Mouse (Mus musculus): ENCODE data around the gene Scamp5. TPM values are rescaled to one million over a fixed set of nuclear protein-coding genes. Genes with fewer than 3 reads are reported as not detected.

The Scamp5 gene
- polyA plus RNA-seq, 1 experiment from 2014 or later = 6.2 TPM

- Histone ChIP-seq H3K9ac (ENCODE audit: low read length) (peak overlapping the region; percentile 70), H3K9me3 (ENCODE audit: control insufficient read depth, low read length) (no peaks in the 10 kb centered on the region), H3K4me2 (ENCODE audit: low read length) (peak overlapping the region; percentile 98), H3K4me1 (ENCODE audit: control insufficient read depth in 2 of 2, insufficient read depth in 2 of 2, low read length in 2 of 2) (peaks cover 29 to 49% of the 10 kb centered on the region in 2 experiments), H3K27me3 (ENCODE audit: control insufficient read depth, insufficient read depth, low read length) (peaks cover 52% of the 10 kb centered on the region), H3K4me3 (ENCODE audit: control insufficient read depth in 1 of 2, insufficient read depth in 1 of 2, low read depth in 1 of 2, low read length in 2 of 2) (peak overlapping the region; percentile 41 to 52), H3K27ac (replicated peaks in 1 of 2; ENCODE audit: control insufficient read depth in 1 of 2, insufficient read depth in 1 of 2, low read depth in 2 of 2, low read length in 2 of 2) (no peak overlapping the region), H3K36me3 (ENCODE audit: control insufficient read depth, insufficient read depth, low read length) (no peaks in the 10 kb centered on the region)
- ATAC-seq (ENCODE audit: insufficient number of reproducible peaks, insufficient read depth, low FRiP score, low read depth) = no peak
- WGBS = 7% methylated on average over 23 of the region's 23 CpGs
Measured at GRCm38 (mm10) chr9:57502911-57503621, 35.2 kb upstream of the Scamp5 start.

GRCm38 (mm10) chr9:57501861-57502260, 34.0 kb upstream of the Scamp5 start:
- Histone ChIP-seq H3K27me3 (ENCODE audit: control insufficient read depth, insufficient read depth, low read length) (peaks cover 52% of the 10 kb centered on the region), H3K27ac (replicated peaks in 1 of 2; ENCODE audit: control insufficient read depth in 1 of 2, insufficient read depth in 1 of 2, low read depth in 2 of 2, low read length in 2 of 2) (no peak overlapping the region), H3K9ac (ENCODE audit: low read length) (peak overlapping the region; percentile 16; the same call in 1 of the 2 replicates), H3K4me2 (ENCODE audit: low read length) (peak overlapping the region; percentile 40), H3K36me3 (ENCODE audit: control insufficient read depth, insufficient read depth, low read length) (no peaks in the 10 kb centered on the region), H3K4me3 (ENCODE audit: control insufficient read depth in 1 of 2, insufficient read depth in 1 of 2, low read depth in 1 of 2, low read length in 2 of 2) (peak overlapping the region in 1 of 2 experiments; percentile 18; a peak in 2 of 4 replicates), H3K4me1 (ENCODE audit: control insufficient read depth in 2 of 2, insufficient read depth in 2 of 2, low read length in 2 of 2) (peaks cover 29 to 49% of the 10 kb centered on the region in 2 experiments), H3K9me3 (ENCODE audit: control insufficient read depth, low read length) (no peaks in the 10 kb centered on the region)
- ATAC-seq (ENCODE audit: insufficient number of reproducible peaks, insufficient read depth, low FRiP score, low read depth) = no peak
- 13% methylated on average over 20 of the region's 20 CpGs for WGBS

- WGBS = 23% methylated on average over 13 of the region's 13 CpGs
- peaks cover 29 to 49% of the 10 kb centered on the region in 2 experiments for H3K4me1 ChIP-seq (ENCODE audit: control insufficient read depth in 2 of 2, insufficient read depth in 2 of 2, low read length in 2 of 2)
- no peak overlapping the region for H3K27ac ChIP-seq (replicated peaks in 1 of 2; ENCODE audit: control insufficient read depth in 1 of 2, insufficient read depth in 1 of 2, low read depth in 2 of 2, low read length in 2 of 2)
- no peaks in the 10 kb centered on the region for H3K9me3 ChIP-seq (ENCODE audit: control insufficient read depth, low read length)
- H3K36me3 ChIP-seq (ENCODE audit: control insufficient read depth, insufficient read depth, low read length) = no peaks in the 10 kb centered on the region
- ATAC-seq (ENCODE audit: insufficient number of reproducible peaks, insufficient read depth, low FRiP score, low read depth) = no peak
- H3K4me3 ChIP-seq (ENCODE audit: control insufficient read depth in 1 of 2, insufficient read depth in 1 of 2, low read depth in 1 of 2, low read length in 2 of 2) = 0 out of 4 replicates have a peak overlapping the region, but pooled peaks of 1 of the 2 experiments have one; percentile 18
- H3K9ac ChIP-seq (ENCODE audit: low read length) = peak overlapping the region; percentile 16; the same call in 1 of the 2 replicates
- H3K27me3 ChIP-seq (ENCODE audit: control insufficient read depth, insufficient read depth, low read length) = peaks cover 52% of the 10 kb centered on the region
- peak overlapping the region; percentile 40 for H3K4me2 ChIP-seq (ENCODE audit: low read length)
Measured at GRCm38 (mm10) chr9:57501452-57501851, 33.6 kb upstream of the Scamp5 start.

- H3K27me3 ChIP-seq (ENCODE audit: control insufficient read depth, insufficient read depth, low read length) = peaks cover 42% of the 10 kb centered on the region
- 60% methylated on average over 7 of the region's 7 CpGs for WGBS
- no peak overlapping the region for H3K9ac ChIP-seq (ENCODE audit: low read length)
- H3K4me2 ChIP-seq (ENCODE audit: low read length) = no peak overlapping the region
- no peak overlapping the region for H3K27ac ChIP-seq (replicated peaks in 1 of 2; ENCODE audit: control insufficient read depth in 1 of 2, insufficient read depth in 1 of 2, low read depth in 2 of 2, low read length in 2 of 2)
- H3K4me3 ChIP-seq (ENCODE audit: control insufficient read depth in 1 of 2, insufficient read depth in 1 of 2, low read depth in 1 of 2, low read length in 2 of 2) = no peak overlapping the region
- ATAC-seq (ENCODE audit: insufficient number of reproducible peaks, insufficient read depth, low FRiP score, low read depth) = no peak
- H3K9me3 ChIP-seq (ENCODE audit: control insufficient read depth, low read length) = no peaks in the 10 kb centered on the region
- H3K36me3 ChIP-seq (ENCODE audit: control insufficient read depth, insufficient read depth, low read length) = no peaks in the 10 kb centered on the region
- H3K4me1 ChIP-seq (ENCODE audit: control insufficient read depth in 2 of 2, insufficient read depth in 2 of 2, low read length in 2 of 2) = peaks cover 11 to 20% of the 10 kb centered on the region in 2 experiments
Measured at GRCm38 (mm10) chr9:57498536-57498935, 30.7 kb upstream of the Scamp5 start.

GRCm38 (mm10) chr9:57497236-57497635, 29.4 kb upstream of the Scamp5 start:
- Histone ChIP-seq H3K27me3 (ENCODE audit: control insufficient read depth, insufficient read depth, low read length) (peaks cover 29% of the 10 kb centered on the region), H3K9me3 (ENCODE audit: control insufficient read depth, low read length) (no peaks in the 10 kb centered on the region), H3K36me3 (ENCODE audit: control insufficient read depth, insufficient read depth, low read length) (no peaks in the 10 kb centered on the region), H3K9ac (ENCODE audit: low read length) (no peak overlapping the region), H3K4me3 (ENCODE audit: control insufficient read depth in 1 of 2, insufficient read depth in 1 of 2, low read depth in 1 of 2, low read length in 2 of 2) (no peak overlapping the region), H3K27ac (replicated peaks in 1 of 2; ENCODE audit: control insufficient read depth in 1 of 2, insufficient read depth in 1 of 2, low read depth in 2 of 2, low read length in 2 of 2) (no peak overlapping the region), H3K4me1 (ENCODE audit: control insufficient read depth in 2 of 2, insufficient read depth in 2 of 2, low read length in 2 of 2) (peaks cover 2 to 8% of the 10 kb centered on the region in 2 experiments; a peak in 3 of 4 replicates), H3K4me2 (ENCODE audit: low read length) (no peak overlapping the region)
- no peak for ATAC-seq (ENCODE audit: insufficient number of reproducible peaks, insufficient read depth, low FRiP score, low read depth)
- 55% methylated on average over 5 of the region's 5 CpGs for WGBS

GRCm38 (mm10) chr9:57494970-57495369, 27.1 kb upstream of the Scamp5 start:
- H3K4me3 ChIP-seq (ENCODE audit: control insufficient read depth in 1 of 2, insufficient read depth in 1 of 2, low read depth in 1 of 2, low read length in 2 of 2) = no peak overlapping the region
- no peak overlapping the region for H3K4me2 ChIP-seq (ENCODE audit: low read length)
- H3K9me3 ChIP-seq (ENCODE audit: control insufficient read depth, low read length) = 0 out of 2 replicates have a peak, but pooled peaks cover 4% of the 10 kb centered on the region
- no peak overlapping the region for H3K9ac ChIP-seq (ENCODE audit: low read length)
- peaks cover 6% of the 10 kb centered on the region for H3K27me3 ChIP-seq (ENCODE audit: control insufficient read depth, insufficient read depth, low read length)
- H3K4me1 ChIP-seq (ENCODE audit: control insufficient read depth in 2 of 2, insufficient read depth in 2 of 2, low read length in 2 of 2) = no peaks in the 10 kb centered on the region
- ATAC-seq (ENCODE audit: insufficient number of reproducible peaks, insufficient read depth, low FRiP score, low read depth) = no peak
- no peaks in the 10 kb centered on the region for H3K36me3 ChIP-seq (ENCODE audit: control insufficient read depth, insufficient read depth, low read length)
- no peak overlapping the region for H3K27ac ChIP-seq (replicated peaks in 1 of 2; ENCODE audit: control insufficient read depth in 1 of 2, insufficient read depth in 1 of 2, low read depth in 2 of 2, low read length in 2 of 2)

GRCm38 (mm10) chr9:57493532-57493931, 25.7 kb upstream of the Scamp5 start:
- 61% methylated on average over 2 of the region's 2 CpGs for WGBS
- H3K27me3 ChIP-seq (ENCODE audit: control insufficient read depth, insufficient read depth, low read length) = no peaks in the 10 kb centered on the region
- H3K4me3 ChIP-seq (ENCODE audit: control insufficient read depth in 1 of 2, insufficient read depth in 1 of 2, low read depth in 1 of 2, low read length in 2 of 2) = no peak overlapping the region
- ATAC-seq (ENCODE audit: insufficient number of reproducible peaks, insufficient read depth, low FRiP score, low read depth) = no peak
- no peak overlapping the region for H3K9ac ChIP-seq (ENCODE audit: low read length)
- 0 out of 2 replicates have a peak, but pooled peaks cover 4% of the 10 kb centered on the region for H3K9me3 ChIP-seq (ENCODE audit: control insufficient read depth, low read length)
- no peak overlapping the region for H3K27ac ChIP-seq (replicated peaks in 1 of 2; ENCODE audit: control insufficient read depth in 1 of 2, insufficient read depth in 1 of 2, low read depth in 2 of 2, low read length in 2 of 2)
- no peaks in the 10 kb centered on the region for H3K36me3 ChIP-seq (ENCODE audit: control insufficient read depth, insufficient read depth, low read length)
- H3K4me1 ChIP-seq (ENCODE audit: control insufficient read depth in 2 of 2, insufficient read depth in 2 of 2, low read length in 2 of 2) = no peaks in the 10 kb centered on the region
- H3K4me2 ChIP-seq (ENCODE audit: low read length) = no peak overlapping the region
